Mouse (Mus musculus): Measurements from ENCODE around the gene Cxcr2. TPM values are rescaled to one million over a fixed set of nuclear protein-coding genes. Genes with fewer than 3 reads are reported as not detected.

Gene Cxcr2
- polyA plus RNA-seq, 2 experiments, result 0.13 TPM; not detected in 1

DNA sequence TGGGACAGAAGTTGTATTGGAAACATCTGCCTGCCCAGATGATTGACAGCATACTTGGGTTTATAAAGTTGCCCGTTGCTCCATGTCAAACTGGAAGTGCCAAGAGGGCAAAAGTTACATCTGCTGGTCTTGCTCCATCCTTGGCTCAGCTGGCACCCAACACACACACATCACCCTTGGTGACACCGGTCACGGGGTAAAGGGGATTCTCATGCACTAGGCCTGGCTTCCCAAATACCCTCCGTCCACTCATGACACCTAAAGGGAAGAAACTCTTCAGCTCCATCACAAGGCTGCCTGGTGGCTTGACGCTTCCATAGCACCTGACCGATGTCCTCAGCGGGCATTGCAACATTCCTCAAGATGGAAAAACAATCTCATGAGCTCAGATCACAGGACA lies 36.7 kb downstream of the Cxcr2 start:
- Histone ChIP-seq H3K27ac (replicated peaks; ENCODE audit: low read depth, low read length) (no peak overlapping the region), H3K4me1 (ENCODE audit: control insufficient read depth, insufficient read depth, low read length) (no peaks in the 10 kb centered on the region), H3K36me3 (ENCODE audit: control insufficient read depth, insufficient read depth, low read length) (no peaks in the 10 kb centered on the region), H3K9me3 (ENCODE audit: control insufficient read depth, low read length) (no peaks in the 10 kb centered on the region), H3K27me3 (ENCODE audit: control insufficient read depth, insufficient read depth, low read length) (no peaks in the 10 kb centered on the region), H3K4me2 (replicated peaks; ENCODE audit: low read depth, low read length, severe bottlenecking) (no peak overlapping the region), H3K4me3 (replicated peaks; ENCODE audit: low read length) (no peak overlapping the region), H3K9ac (ENCODE audit: low read depth, low read length, severe bottlenecking) (no peak overlapping the region)
- no peak for DNase-seq (ENCODE audit: low spot score)
- WGBS, result 86% methylated on average over 7 of the region's 7 CpGs
- TF ChIP-seq POLR2A (IDR thresholded peaks at IDR 0.05; ENCODE audit: borderline replicate concordance, extremely low read depth, insufficient read depth, insufficient read length), result no peak
- no peak for ATAC-seq (ENCODE audit: low FRiP score, low read depth)

DNA sequence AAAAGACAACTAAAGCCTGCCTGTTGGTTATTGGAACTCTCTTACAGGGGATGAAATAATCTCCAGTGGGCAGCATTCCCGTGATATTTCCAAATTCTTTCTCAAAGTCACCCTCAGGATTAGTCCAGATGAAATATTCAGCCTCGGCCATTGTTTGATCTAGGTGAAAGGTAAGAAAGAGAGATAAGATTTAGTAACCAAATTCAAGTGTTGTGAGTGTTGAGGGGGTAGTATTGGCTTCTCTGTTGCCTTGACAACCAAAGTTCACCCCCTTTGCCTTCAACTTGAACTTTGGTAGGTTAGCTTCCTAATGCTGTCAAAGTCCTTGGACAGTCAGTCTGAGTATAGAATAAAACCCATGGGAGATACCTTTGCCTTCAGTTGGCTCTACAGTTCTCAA lies 38.9 kb downstream of the Cxcr2 start:
- Histone ChIP-seq H3K9ac (ENCODE audit: low read depth, low read length, severe bottlenecking) (no peak overlapping the region), H3K4me3 (replicated peaks; ENCODE audit: low read length) (no peak overlapping the region), H3K4me2 (replicated peaks; ENCODE audit: low read depth, low read length, severe bottlenecking) (no peak overlapping the region), H3K4me1 (ENCODE audit: control insufficient read depth, insufficient read depth, low read length) (no peaks in the 10 kb centered on the region), H3K27ac (replicated peaks; ENCODE audit: low read depth, low read length) (no peak overlapping the region), H3K9me3 (ENCODE audit: control insufficient read depth, low read length) (no peaks in the 10 kb centered on the region), H3K36me3 (ENCODE audit: control insufficient read depth, insufficient read depth, low read length) (no peaks in the 10 kb centered on the region), H3K27me3 (ENCODE audit: control insufficient read depth, insufficient read depth, low read length) (no peaks in the 10 kb centered on the region)
- TF ChIP-seq POLR2A (IDR thresholded peaks at IDR 0.05; ENCODE audit: borderline replicate concordance, extremely low read depth, insufficient read depth, insufficient read length), result no peak
- WGBS, result 86% methylated on average over 2 of the region's 2 CpGs
- ATAC-seq (ENCODE audit: low FRiP score, low read depth) (no peak), DNase-seq (ENCODE audit: low spot score) (no peak)

DNA sequence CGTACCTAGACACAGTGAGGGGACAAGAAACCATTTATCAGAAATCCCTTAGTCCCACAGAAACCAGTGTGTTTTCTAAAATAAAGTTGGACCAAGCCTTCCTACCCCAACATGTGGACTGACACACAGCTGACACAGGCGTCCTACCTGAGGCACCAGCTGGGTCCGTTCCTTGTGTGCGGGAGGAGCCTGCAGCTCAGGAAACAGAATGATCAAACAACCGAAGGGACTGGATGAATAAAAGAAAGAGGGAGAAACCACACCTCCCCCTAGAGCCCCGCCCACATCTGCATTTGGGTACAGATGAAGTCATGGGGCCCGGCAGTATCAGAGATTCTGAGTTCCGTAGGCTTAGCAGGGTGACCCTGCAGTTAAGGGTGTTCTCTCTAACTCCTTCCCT lies 40.7 kb downstream of the Cxcr2 start, which contains the start of gene Cxcr1:
Cxcr1 (minus strand) TSS at position 187 of the 400 bp plus-strand sequence.
- Histone ChIP-seq H3K36me3 (ENCODE audit: control insufficient read depth, insufficient read depth, low read length) (no peaks in the 10 kb centered on the region), H3K4me2 (replicated peaks; ENCODE audit: low read depth, low read length, severe bottlenecking) (no peak within 1 kb of the TSS), H3K9me3 (ENCODE audit: control insufficient read depth, low read length) (no peaks in the 10 kb centered on the region), H3K27ac (replicated peaks; ENCODE audit: low read depth, low read length) (no peak within 1 kb of the TSS), H3K4me3 (replicated peaks; ENCODE audit: low read length) (no peak within 1 kb of the TSS), H3K27me3 (ENCODE audit: control insufficient read depth, insufficient read depth, low read length) (no peaks in the 10 kb centered on the region), H3K4me1 (ENCODE audit: control insufficient read depth, insufficient read depth, low read length) (no peaks in the 10 kb centered on the region), H3K9ac (ENCODE audit: low read depth, low read length, severe bottlenecking) (no peak within 1 kb of the TSS)
- no peak for DNase-seq (ENCODE audit: low spot score)
- no peak for ATAC-seq (ENCODE audit: low FRiP score, low read depth)
- 62% methylated on average over 8 of the region's 8 CpGs for WGBS
- TF ChIP-seq POLR2A (IDR thresholded peaks at IDR 0.05; ENCODE audit: borderline replicate concordance, extremely low read depth, insufficient read depth, insufficient read length), result no peak

DNA sequence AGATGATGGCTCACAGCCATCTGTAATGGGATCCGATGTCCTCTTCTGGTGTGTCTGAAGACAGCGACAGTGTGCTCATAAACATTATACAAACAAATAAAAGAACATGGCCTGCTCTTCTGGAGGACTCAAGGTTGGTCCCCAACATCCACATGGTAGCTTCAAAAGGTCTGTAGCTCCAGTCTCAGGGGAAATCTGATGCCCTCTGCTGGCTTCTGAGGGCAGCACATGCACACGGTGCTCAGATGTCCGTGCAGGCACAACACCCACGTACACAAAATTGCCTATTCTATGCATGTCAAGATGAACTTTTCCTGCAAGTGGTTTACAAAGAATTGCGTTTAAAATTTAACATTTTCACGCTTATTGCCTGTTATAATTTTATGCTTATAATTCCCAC lies 42.2 kb downstream of the Cxcr2 start:
- Histone ChIP-seq H3K9me3 (ENCODE audit: control insufficient read depth, low read length) (no peaks in the 10 kb centered on the region), H3K36me3 (ENCODE audit: control insufficient read depth, insufficient read depth, low read length) (no peaks in the 10 kb centered on the region), H3K27ac (replicated peaks; ENCODE audit: low read depth, low read length) (no peak overlapping the region), H3K27me3 (ENCODE audit: control insufficient read depth, insufficient read depth, low read length) (no peaks in the 10 kb centered on the region), H3K4me1 (ENCODE audit: control insufficient read depth, insufficient read depth, low read length) (no peaks in the 10 kb centered on the region), H3K9ac (ENCODE audit: low read depth, low read length, severe bottlenecking) (no peak overlapping the region), H3K4me3 (replicated peaks; ENCODE audit: low read length) (no peak overlapping the region), H3K4me2 (replicated peaks; ENCODE audit: low read depth, low read length, severe bottlenecking) (no peak overlapping the region)
- TF ChIP-seq POLR2A (IDR thresholded peaks at IDR 0.05; ENCODE audit: borderline replicate concordance, extremely low read depth, insufficient read depth, insufficient read length), result no peak
- ATAC-seq (ENCODE audit: low FRiP score, low read depth), result no peak
- DNase-seq (ENCODE audit: low spot score), result no peak
- 47% methylated on average over 7 of the region's 7 CpGs for WGBS

DNA sequence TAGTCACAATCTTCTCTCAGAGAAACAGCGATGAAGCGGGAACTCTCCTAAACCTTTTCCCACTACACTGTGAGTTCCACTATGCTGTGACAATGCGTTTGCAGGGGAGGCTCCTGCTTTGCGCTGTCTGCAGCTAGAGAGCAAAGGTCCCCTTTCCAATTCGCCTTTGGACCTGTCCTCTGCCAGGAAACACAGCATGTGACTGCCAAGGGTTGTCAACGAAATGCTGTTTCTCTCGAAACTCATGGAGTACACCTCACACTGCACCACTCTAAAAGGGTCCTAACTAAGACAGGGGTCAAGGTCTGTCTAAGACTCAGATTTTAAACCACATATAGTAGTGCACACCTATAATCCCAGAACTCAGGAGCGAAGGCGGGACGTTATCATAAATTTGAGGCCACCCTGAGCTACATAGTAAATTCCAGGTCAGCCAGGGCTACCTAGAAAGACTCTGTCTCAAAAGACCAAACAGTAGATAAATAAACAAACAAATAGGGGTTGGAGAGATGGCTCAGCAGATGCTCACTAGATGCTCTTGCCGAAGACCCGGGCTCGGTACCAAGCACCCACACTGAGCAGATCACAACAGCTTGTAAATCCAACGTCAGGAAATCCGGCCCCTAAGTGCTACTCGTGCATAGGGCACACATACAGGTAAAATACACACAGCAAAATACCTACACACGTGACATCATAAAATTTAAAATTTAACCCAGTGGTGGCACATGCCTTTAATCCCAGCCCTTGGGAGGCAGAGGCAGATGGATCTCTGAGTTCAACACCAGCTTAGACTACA lies 43.0 kb downstream of the Cxcr2 start:
- H3K9ac ChIP-seq (ENCODE audit: low read depth, low read length, severe bottlenecking), result no peak overlapping the region
- ATAC-seq (ENCODE audit: low FRiP score, low read depth), result no peak
- H3K27ac ChIP-seq (replicated peaks; ENCODE audit: low read depth, low read length), result no peak overlapping the region
- no peaks in the 10 kb centered on the region for H3K4me1 ChIP-seq (ENCODE audit: control insufficient read depth, insufficient read depth, low read length)
- no peaks in the 10 kb centered on the region for H3K9me3 ChIP-seq (ENCODE audit: control insufficient read depth, low read length)
- no peak overlapping the region for H3K4me2 ChIP-seq (replicated peaks; ENCODE audit: low read depth, low read length, severe bottlenecking)
- H3K27me3 ChIP-seq (ENCODE audit: control insufficient read depth, insufficient read depth, low read length), result no peaks in the 10 kb centered on the region
- TF ChIP-seq POLR2A (IDR thresholded peaks at IDR 0.05; ENCODE audit: borderline replicate concordance, extremely low read depth, insufficient read depth, insufficient read length), result no peak
- DNase-seq (ENCODE audit: low spot score), result no peak
- H3K4me3 ChIP-seq (replicated peaks; ENCODE audit: low read length), result no peak overlapping the region
- H3K36me3 ChIP-seq (ENCODE audit: control insufficient read depth, insufficient read depth, low read length), result no peaks in the 10 kb centered on the region
- 72% methylated on average over 17 of the region's 17 CpGs for WGBS
